Mouse (Mus musculus): Measurements from ENCODE around the gene Gm19426.
A peak's percentile ranks its signal among the peaks of the same experiment; 100 is the strongest.

The Gm19426 gene

GRCm38 (mm10) chr2:84721182-84721581, 22.3 kb downstream of the Gm19426 start:
- DNase-seq (ENCODE audit: low spot score) = no peak

- no peak for DNase-seq (ENCODE audit: low spot score)
Measured at GRCm38 (mm10) chr2:84720718-84721117, 22.7 kb downstream of the Gm19426 start.

- no peak for DNase-seq (ENCODE audit: low spot score)
Measured at GRCm38 (mm10) chr2:84717357-84717756, 26.1 kb downstream of the Gm19426 start.

GRCm38 (mm10) chr2:84716423-84717355, 26.8 kb downstream of the Gm19426 start:
- DNase-seq (ENCODE audit: low spot score) = no peak

GRCm38 (mm10) chr2:84715562-84716361, 27.7 kb downstream of the Gm19426 start:
- DNase-seq (ENCODE audit: low spot score) = peak; percentile 96

GRCm38 (mm10) chr2:84714811-84715561, 28.5 kb downstream of the Gm19426 start, which contains the start of gene Zdhhc5:
Gene Zdhhc5 (minus strand): TSS chr2:84715180.
- DNase-seq (ENCODE audit: low spot score) = peak; percentile 99

- DNase-seq (ENCODE audit: low spot score) = peak; percentile 31
Measured at GRCm38 (mm10) chr2:84714422-84714810, 29.0 kb downstream of the Gm19426 start.

GRCm38 (mm10) chr2:84711898-84712297, 31.6 kb downstream of the Gm19426 start:
- DNase-seq (ENCODE audit: low spot score) = no peak

- no peak for DNase-seq (ENCODE audit: low spot score)
Measured at GRCm38 (mm10) chr2:84707523-84707922, 35.9 kb downstream of the Gm19426 start.

GRCm38 (mm10) chr2:84705295-84705694, 38.2 kb downstream of the Gm19426 start:
- no peak for DNase-seq (ENCODE audit: low spot score)

- no peak for DNase-seq (ENCODE audit: low spot score)
Measured at GRCm38 (mm10) chr2:84704329-84704728, 39.1 kb downstream of the Gm19426 start.

GRCm38 (mm10) chr2:84703497-84703896, 40.0 kb downstream of the Gm19426 start:
- DNase-seq (ENCODE audit: low spot score) = no peak

GRCm38 (mm10) chr2:84695007-84695695, 48.3 kb downstream of the Gm19426 start:
- no peak for DNase-seq (ENCODE audit: low spot score)

Data from embryo, embryonic 10 days (tissue).